Mouse (Mus musculus): Measurements from ENCODE around the gene Bcat2.

The Bcat2 gene

GRCm38 (mm10) chr7:45587631-45588592 lies 18.0 kb downstream of the Bcat2 start:
- no peak for DNase-seq (ENCODE audit: low spot score in 2 of 2)

- DNase-seq (ENCODE audit: low spot score in 2 of 2), result peak; percentile 97 to 98
Measured at GRCm38 (mm10) chr7:45589173-45589572, 19.2 kb downstream of the Bcat2 start.

- DNase-seq (ENCODE audit: low spot score in 2 of 2), result no peak
Measured at GRCm38 (mm10) chr7:45589898-45590297, 19.9 kb downstream of the Bcat2 start.

DNA sequence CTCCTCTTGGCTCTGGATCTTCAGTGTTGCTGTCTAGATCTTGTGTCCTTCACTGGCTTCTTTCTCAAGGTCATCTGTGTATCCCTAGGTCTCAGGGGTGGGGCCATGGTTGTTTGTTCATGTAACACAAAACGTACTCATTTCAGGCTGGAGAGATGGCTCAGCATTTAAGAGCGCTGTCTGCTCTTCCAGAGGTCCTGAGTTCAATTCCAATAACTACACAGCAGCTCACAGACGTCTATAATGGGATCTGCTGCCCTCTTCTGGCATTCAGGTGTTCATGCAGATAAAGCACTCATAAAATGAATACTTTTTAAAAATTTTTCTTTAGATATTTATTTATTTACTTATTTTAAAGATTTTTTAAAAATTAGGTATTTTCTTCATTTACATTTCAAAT lies 20.9 kb downstream of the Bcat2 start:
- no peak for DNase-seq (ENCODE audit: low spot score in 2 of 2)

DNA sequence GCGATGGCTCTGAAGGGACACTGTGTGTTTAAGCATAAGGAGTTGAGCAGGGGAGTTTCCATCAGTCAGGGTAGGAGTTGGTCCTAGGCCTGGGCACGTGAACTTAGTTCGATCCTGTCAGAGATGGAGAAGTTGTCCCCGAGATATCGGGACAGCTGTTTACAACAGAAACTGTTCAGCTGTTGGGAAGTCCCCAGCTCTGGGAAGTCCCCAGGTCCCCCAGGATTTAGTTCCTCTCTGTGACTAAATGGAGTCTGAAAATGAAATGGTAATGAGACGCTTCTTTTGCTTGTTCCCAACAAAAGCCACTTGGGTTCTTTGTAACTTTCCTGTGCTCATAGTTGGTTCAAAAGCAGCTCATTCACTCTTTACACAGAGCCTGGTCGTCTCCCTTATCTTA lies 21.9 kb downstream of the Bcat2 start:
- no peak for DNase-seq (ENCODE audit: low spot score in 2 of 2)

DNA sequence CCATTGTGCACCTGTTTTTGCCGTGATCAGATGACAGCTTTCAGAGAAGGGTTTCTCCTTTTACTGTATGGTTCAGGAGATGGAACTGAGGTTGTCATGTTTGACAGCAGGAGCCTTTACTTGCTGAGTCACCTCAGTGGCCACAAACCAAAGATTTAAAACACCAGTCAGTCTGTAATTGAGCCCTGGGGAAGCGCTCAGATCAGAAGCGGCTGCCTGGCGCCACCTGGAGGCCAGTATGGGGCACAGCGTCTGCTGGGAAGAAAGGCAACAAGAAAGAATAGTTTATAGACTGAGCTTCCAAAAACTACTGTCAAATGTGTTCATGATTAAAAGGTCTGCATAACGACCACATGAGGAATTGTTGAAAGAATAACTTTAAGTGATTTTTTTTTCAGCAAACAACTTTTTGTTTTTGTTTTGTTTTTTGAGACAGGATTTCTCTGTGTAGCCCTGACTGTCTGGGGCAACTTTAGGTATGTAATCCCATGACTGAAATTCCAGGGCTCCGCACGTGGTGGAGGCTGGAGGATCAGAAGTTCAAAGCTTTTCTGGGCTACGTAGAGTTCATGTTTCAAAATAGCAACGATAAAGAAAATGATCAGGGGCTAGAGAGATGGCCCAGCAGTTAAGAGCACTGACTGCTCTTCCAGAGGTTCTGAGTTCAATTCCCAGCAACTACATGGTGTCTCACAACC lies 23.3 kb downstream of the Bcat2 start:
- peak; percentile 54 to 56 for DNase-seq (ENCODE audit: low spot score in 2 of 2)

DNA sequence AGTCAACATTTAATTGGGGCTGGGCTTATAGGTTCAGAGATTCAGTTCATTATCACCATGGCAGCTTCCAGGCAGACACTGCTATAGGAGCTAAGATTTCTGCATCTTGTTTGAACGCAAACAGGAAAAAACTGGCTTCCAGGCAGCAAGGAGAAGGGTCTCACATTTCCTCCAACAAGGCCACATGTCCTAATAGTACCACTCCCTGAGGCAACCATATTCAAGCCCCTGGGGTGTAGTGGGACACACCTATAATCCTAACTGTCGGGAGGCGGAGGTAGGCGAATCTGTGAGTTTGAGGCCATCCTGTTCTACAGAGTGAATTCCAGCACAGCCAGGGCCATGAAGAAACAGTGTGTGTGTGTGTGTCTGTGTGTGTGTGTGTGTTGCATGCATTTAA lies 25.2 kb downstream of the Bcat2 start:
- DNase-seq (ENCODE audit: low spot score in 2 of 2), result no peak

- no peak for DNase-seq (ENCODE audit: low spot score in 2 of 2)
Measured at GRCm38 (mm10) chr7:45596107-45596506, 26.2 kb downstream of the Bcat2 start.

DNA sequence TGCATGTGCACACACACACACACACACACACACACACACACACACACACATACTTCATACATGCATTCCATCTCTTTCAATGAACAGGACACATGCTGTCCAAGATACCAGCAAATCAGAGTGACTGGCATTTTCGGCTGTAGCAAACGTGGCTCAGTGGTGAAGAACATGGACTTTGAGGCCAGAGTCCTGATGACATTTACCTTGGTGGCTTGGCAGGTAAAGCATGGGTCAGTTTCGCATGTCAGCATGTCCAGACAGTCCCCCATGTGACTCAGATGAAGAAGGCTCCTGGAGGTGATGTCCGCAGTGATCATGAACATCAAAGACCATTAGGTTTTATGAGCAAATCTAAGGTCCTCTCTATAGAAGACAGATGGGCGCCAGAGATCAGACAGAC lies 27.1 kb downstream of the Bcat2 start:
- DNase-seq (ENCODE audit: low spot score in 2 of 2), result no peak

- no peak for DNase-seq (ENCODE audit: low spot score in 2 of 2)
Measured at GRCm38 (mm10) chr7:45597527-45597926, 27.6 kb downstream of the Bcat2 start.

- no peak for DNase-seq (ENCODE audit: low spot score in 2 of 2)
Measured at GRCm38 (mm10) chr7:45598960-45599879, 29.3 kb downstream of the Bcat2 start.

GRCm38 (mm10) chr7:45605704-45606289 lies 35.8 kb downstream of the Bcat2 start:
- DNase-seq (ENCODE audit: low spot score in 2 of 2), result no peak

GRCm38 (mm10) chr7:45609511-45609910 lies 39.6 kb downstream of the Bcat2 start:
- no peak for DNase-seq (ENCODE audit: low spot score in 2 of 2)

DNA sequence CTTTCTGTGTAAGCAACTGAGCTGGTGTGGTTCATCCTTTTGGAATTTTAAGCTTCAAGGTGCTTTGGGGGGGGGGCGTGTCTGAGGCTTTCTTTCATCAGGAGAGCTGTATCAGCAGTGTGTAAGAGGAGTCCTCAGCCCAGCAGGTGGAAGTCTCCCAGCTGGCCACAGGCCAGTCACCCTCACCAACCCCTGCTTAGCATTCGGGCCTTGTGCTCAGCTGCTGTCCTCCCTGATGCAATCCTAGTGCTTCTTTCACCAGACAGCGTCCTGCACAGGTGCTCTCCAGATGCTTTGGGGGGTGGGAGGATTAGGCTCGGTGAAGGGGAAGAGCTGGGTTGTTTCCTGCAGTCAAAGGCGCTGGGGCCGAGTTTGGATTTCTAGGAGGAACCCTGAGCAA lies 46.3 kb downstream of the Bcat2 start:
- no peak for DNase-seq (ENCODE audit: low spot score in 2 of 2)

- no peak for DNase-seq (ENCODE audit: low spot score in 2 of 2)
Measured at GRCm38 (mm10) chr7:45617042-45617695, 47.2 kb downstream of the Bcat2 start, which contains the start of gene Fut1. Gene Fut1, plus strand, starts transcription at chr7:45617289.

GRCm38 (mm10) chr7:45618316-45618715 lies 48.4 kb downstream of the Bcat2 start:
- DNase-seq (ENCODE audit: low spot score in 2 of 2), result no peak

GRCm38 (mm10) chr7:45619592-45619991 lies 49.6 kb downstream of the Bcat2 start:
- no peak for DNase-seq (ENCODE audit: low spot score in 2 of 2)

DNA sequence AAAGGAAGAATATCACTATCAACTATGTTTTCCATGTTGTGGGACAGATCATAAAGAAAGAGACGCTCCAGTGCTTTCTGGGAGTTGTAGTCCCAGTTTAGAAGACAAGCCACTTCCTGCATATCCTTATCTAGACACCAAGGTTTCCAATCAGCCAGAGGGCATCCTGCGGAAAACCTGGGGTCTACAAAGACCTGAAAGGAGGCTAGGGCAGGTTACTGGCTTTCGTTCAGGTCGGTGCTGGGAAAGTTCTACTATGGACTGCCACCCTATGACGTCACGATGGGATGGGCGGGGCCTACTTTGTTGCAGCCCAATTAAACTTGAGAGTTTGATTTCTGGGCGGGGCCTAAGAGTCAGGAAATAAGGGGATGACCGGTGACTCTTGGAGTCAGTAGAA lies 51.5 kb downstream of the Bcat2 start, which contains the start of gene Izumo1:
Izumo1 (plus strand) TSS at position 369 of the 400 bp plus-strand sequence.
- peak in 1 of 2 experiments; percentile 51 for DNase-seq (ENCODE audit: low spot score in 2 of 2)

GRCm38 (mm10) chr7:45623507-45623906 lies 53.6 kb downstream of the Bcat2 start:
- DNase-seq (ENCODE audit: low spot score in 2 of 2), result no peak

DNA sequence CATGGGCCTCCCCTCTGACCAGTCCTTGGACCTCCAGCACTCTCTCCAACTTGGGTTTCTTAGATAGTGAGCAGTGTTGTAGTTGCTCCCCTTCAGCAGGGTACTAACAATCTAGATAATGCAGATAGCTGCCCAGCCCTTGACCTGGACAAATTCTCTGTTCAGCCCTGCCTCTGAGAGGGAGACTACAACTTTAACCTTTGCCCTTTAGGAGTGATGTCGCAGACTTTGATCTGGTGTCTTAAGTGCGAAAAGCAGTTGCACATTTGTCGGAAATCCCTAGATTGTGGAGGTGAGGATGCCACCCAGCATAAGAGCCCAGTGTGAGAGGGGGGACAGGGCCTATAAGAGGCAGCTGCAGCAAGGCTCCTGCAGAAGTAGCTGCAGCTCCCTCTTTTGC lies 54.8 kb downstream of the Bcat2 start:
- DNase-seq (ENCODE audit: low spot score in 2 of 2), result no peak

DNA sequence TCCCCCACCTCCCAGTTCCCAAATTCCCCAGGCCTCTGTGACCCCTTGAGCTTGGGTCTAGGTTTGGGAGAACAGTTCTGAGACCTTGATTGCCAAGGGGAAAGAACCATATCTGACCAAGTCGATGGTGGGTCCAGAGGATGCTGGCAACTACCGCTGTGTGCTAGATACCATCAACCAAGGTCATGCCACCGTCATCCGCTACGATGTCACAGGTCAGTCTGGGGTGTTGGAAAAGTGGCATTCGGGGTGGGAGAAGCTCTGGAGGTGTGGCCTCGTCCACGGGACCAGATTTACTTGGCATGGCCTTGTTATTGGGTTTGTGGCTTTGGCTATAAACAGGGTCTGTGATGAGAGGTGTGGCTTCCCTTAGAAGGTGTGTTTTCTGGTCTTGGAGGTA lies 55.5 kb downstream of the Bcat2 start:
- DNase-seq (ENCODE audit: low spot score in 2 of 2), result no peak

Data from heart, adult 9 months (tissue).